Mouse (Mus musculus): ENCODE measurements around the gene Mnat1.

The Mnat1 gene

GRCm38 (mm10) chr12:73231552-73231951 lies 108.0 kb downstream of the Mnat1 start:
- DNase-seq (ENCODE audit: low read depth, low spot score), result no peak

GRCm38 (mm10) chr12:73232586-73232985 lies 109.1 kb downstream of the Mnat1 start:
- no peak for DNase-seq (ENCODE audit: low read depth, low spot score)

GRCm38 (mm10) chr12:73241960-73242359 lies 118.4 kb downstream of the Mnat1 start:
- DNase-seq (ENCODE audit: low read depth, low spot score), result peak; percentile 83

GRCm38 (mm10) chr12:73245687-73246086 lies 122.2 kb downstream of the Mnat1 start:
- no peak for DNase-seq (ENCODE audit: low read depth, low spot score)

GRCm38 (mm10) chr12:73255006-73255405 lies 131.5 kb downstream of the Mnat1 start:
- no peak for DNase-seq (ENCODE audit: low read depth, low spot score)

- no peak for DNase-seq (ENCODE audit: low read depth, low spot score)
These were observed 135.8 kb downstream of the Mnat1 start for GRCm38 (mm10) chr12:73259269-73259668.

GRCm38 (mm10) chr12:73260339-73260738 lies 136.8 kb downstream of the Mnat1 start:
- DNase-seq (ENCODE audit: low read depth, low spot score), result no peak

- DNase-seq (ENCODE audit: low read depth, low spot score), result no peak
These were observed 142.0 kb downstream of the Mnat1 start for GRCm38 (mm10) chr12:73265381-73265978.

GRCm38 (mm10) chr12:73266597-73266996 lies 143.1 kb downstream of the Mnat1 start:
- DNase-seq (ENCODE audit: low read depth, low spot score), result no peak

GRCm38 (mm10) chr12:73268497-73268896 lies 145.0 kb downstream of the Mnat1 start:
- no peak for DNase-seq (ENCODE audit: low read depth, low spot score)

GRCm38 (mm10) chr12:73269531-73269930 lies 146.0 kb downstream of the Mnat1 start:
- no peak for DNase-seq (ENCODE audit: low read depth, low spot score)

GRCm38 (mm10) chr12:73269933-73270332 lies 146.4 kb downstream of the Mnat1 start:
- no peak for DNase-seq (ENCODE audit: low read depth, low spot score)

GRCm38 (mm10) chr12:73274921-73275320 lies 151.4 kb downstream of the Mnat1 start:
- no peak for DNase-seq (ENCODE audit: low read depth, low spot score)

GRCm38 (mm10) chr12:73286287-73287092 lies 163.0 kb downstream of the Mnat1 start, which contains the start of the genes Trmt5 and Slc38a6:
TSS of gene Trmt5 (minus strand) at chr12:73286710.
TSS of gene Slc38a6 (plus strand) at chr12:73286779.
- peak; percentile 97 for DNase-seq (ENCODE audit: low read depth, low spot score)

GRCm38 (mm10) chr12:73287609-73288008 lies 164.1 kb downstream of the Mnat1 start:
- DNase-seq (ENCODE audit: low read depth, low spot score), result no peak

- DNase-seq (ENCODE audit: low read depth, low spot score), result no peak
These were observed 165.1 kb downstream of the Mnat1 start for GRCm38 (mm10) chr12:73288626-73289025.

GRCm38 (mm10) chr12:73294884-73295283 lies 171.4 kb downstream of the Mnat1 start:
- no peak for DNase-seq (ENCODE audit: low read depth, low spot score)

- no peak for DNase-seq (ENCODE audit: low read depth, low spot score)
These were observed 172.1 kb downstream of the Mnat1 start for GRCm38 (mm10) chr12:73295505-73296140.

- DNase-seq (ENCODE audit: low read depth, low spot score), result no peak
These were observed 175.1 kb downstream of the Mnat1 start for GRCm38 (mm10) chr12:73298621-73299020.

- DNase-seq (ENCODE audit: low read depth, low spot score), result no peak
These were observed 177.0 kb downstream of the Mnat1 start for GRCm38 (mm10) chr12:73300531-73300930.

- DNase-seq (ENCODE audit: low read depth, low spot score), result no peak
These were observed 181.1 kb downstream of the Mnat1 start for GRCm38 (mm10) chr12:73304636-73305035.

GRCm38 (mm10) chr12:73307750-73308149 lies 184.2 kb downstream of the Mnat1 start:
- DNase-seq (ENCODE audit: low read depth, low spot score), result no peak
